Mouse (Mus musculus): ENCODE results near the gene Gstm3. TPM values are rescaled to one million over a fixed set of nuclear protein-coding genes. Genes with fewer than 3 reads are reported as not detected.
"Not testable (repeated sequence)": the region's sequence is repeated elsewhere in the genome, so short reads cannot be mapped to it uniquely, and the experiment has no call there.

Gstm3 gene
- polyA plus RNA-seq (2012; fragmentation: generic; extraction: Trizol): not detected

GRCm38 (mm10) chr3:107968724-107969395 lies at the start of gene Gstm3:
Gene Gstm3, minus strand, starts transcription at chr3:107969283.
- Histone ChIP-seq H3K4me2 (ENCODE audit: low read depth) (no peak within 1 kb of the TSS), H3K79me2 (ENCODE audit: control insufficient read depth, insufficient read depth) (no peaks in the 10 kb centered on the region), H3ac (ENCODE audit: control insufficient read depth, insufficient read length) (no peak within 1 kb of the TSS), H3K4me3 (no peak within 1 kb of the TSS), H3K36me3 (ENCODE audit: control insufficient read depth, insufficient read depth) (no peaks in the 10 kb centered on the region), H3K27me3 (ENCODE audit: control insufficient read depth, insufficient read depth, insufficient read length) (peaks cover 24% of the 10 kb centered on the region)
- TF ChIP-seq MAX (IDR thresholded peaks at IDR 0.05; ENCODE audit: low read depth) (no peak), POLR2AphosphoS2 (IDR thresholded peaks at IDR 0.05; ENCODE audit: insufficient read length, low read depth) (no peak), E2F4 (IDR thresholded peaks at IDR 0.05; ENCODE audit: insufficient read depth) (no peak), MYOD1 (IDR thresholded peaks at IDR 0.05; ENCODE audit: control insufficient read depth in 1 of 3, insufficient read length in 2 of 3, low read depth in 2 of 3) (no peak), SRF (IDR thresholded peaks at IDR 0.05; ENCODE audit: control insufficient read depth, insufficient read length, low read depth) (no peak), USF1 (IDR thresholded peaks at IDR 0.05; ENCODE audit: low read depth) (no peak), REST (IDR thresholded peaks at IDR 0.05; ENCODE audit: insufficient read depth, insufficient read length) (no peak), MYOG (IDR thresholded peaks at IDR 0.05; ENCODE audit: control insufficient read depth in 1 of 3, insufficient read depth in 1 of 3, insufficient read length in 2 of 3, low read depth in 2 of 3) (no peak), CEBPB (IDR thresholded peaks at IDR 0.05; ENCODE audit: insufficient read depth, poor library complexity, severe bottlenecking) (no peak), TCF12 (IDR thresholded peaks at IDR 0.05; ENCODE audit: insufficient read depth, poor library complexity, severe bottlenecking) (no peak), POLR2A (IDR thresholded peaks at IDR 0.05; ENCODE audit: insufficient read length, low read depth) (no peak), TCF3 (IDR thresholded peaks at IDR 0.05; ENCODE audit: insufficient read length, low read depth) (no peak)

GRCm38 (mm10) chr3:108018190-108018820 lies 49.2 kb upstream of the Gstm3 start:
- Histone ChIP-seq H3K4me2 (ENCODE audit: low read depth) (peak overlapping the region; percentile 98), H3K36me3 (ENCODE audit: control insufficient read depth, insufficient read depth) (no peaks in the 10 kb centered on the region), H3ac (ENCODE audit: control insufficient read depth, insufficient read length) (no peak overlapping the region), H3K27me3 (ENCODE audit: control insufficient read depth, insufficient read depth, insufficient read length) (peaks cover 11% of the 10 kb centered on the region), H3K79me2 (ENCODE audit: control insufficient read depth, insufficient read depth) (no peaks in the 10 kb centered on the region), H3K4me3 (peak overlapping the region; percentile 18)
- TF ChIP-seq TCF3 (IDR thresholded peaks at IDR 0.05; ENCODE audit: insufficient read length, low read depth): no peak
- peak; percentile 70 for TF ChIP-seq USF1 (IDR thresholded peaks at IDR 0.05; ENCODE audit: low read depth)
- no peak for TF ChIP-seq POLR2A (IDR thresholded peaks at IDR 0.05; ENCODE audit: insufficient read length, low read depth)
- TF ChIP-seq E2F4 (IDR thresholded peaks at IDR 0.05; ENCODE audit: insufficient read depth): no peak
- no peak for TF ChIP-seq POLR2AphosphoS2 (IDR thresholded peaks at IDR 0.05; ENCODE audit: insufficient read length, low read depth)
- no peak for TF ChIP-seq MAX (IDR thresholded peaks at IDR 0.05; ENCODE audit: low read depth)
- no peak for TF ChIP-seq CEBPB (IDR thresholded peaks at IDR 0.05; ENCODE audit: insufficient read depth, poor library complexity, severe bottlenecking)
- TF ChIP-seq TCF12 (IDR thresholded peaks at IDR 0.05; ENCODE audit: insufficient read depth, poor library complexity, severe bottlenecking): no peak
- no peak for TF ChIP-seq SRF (IDR thresholded peaks at IDR 0.05; ENCODE audit: control insufficient read depth, insufficient read length, low read depth)
- TF ChIP-seq MYOD1 (IDR thresholded peaks at IDR 0.05; ENCODE audit: control insufficient read depth in 1 of 3, insufficient read length in 2 of 3, low read depth in 2 of 3): peak in 2 of 3 experiments; percentile 13 to 49
- no peak for TF ChIP-seq MYOG (IDR thresholded peaks at IDR 0.05; ENCODE audit: control insufficient read depth in 1 of 3, insufficient read depth in 1 of 3, insufficient read length in 2 of 3, low read depth in 2 of 3)
- TF ChIP-seq REST (IDR thresholded peaks at IDR 0.05; ENCODE audit: insufficient read depth, insufficient read length): no peak

- H3K79me2 ChIP-seq (ENCODE audit: control insufficient read depth, insufficient read depth): no peaks in the 10 kb centered on the region
- no peak within 1 kb of the TSS for H3ac ChIP-seq (ENCODE audit: control insufficient read depth, insufficient read length)
- H3K27me3 ChIP-seq (ENCODE audit: control insufficient read depth, insufficient read depth, insufficient read length): peaks cover 10% of the 10 kb centered on the region
- no peaks in the 10 kb centered on the region for H3K36me3 ChIP-seq (ENCODE audit: control insufficient read depth, insufficient read depth)
- peak within 1 kb of the TSS; percentile 98 for H3K4me2 ChIP-seq (ENCODE audit: low read depth)
- TF ChIP-seq TCF12 (IDR thresholded peaks at IDR 0.05; ENCODE audit: insufficient read depth, poor library complexity, severe bottlenecking) (no peak), POLR2AphosphoS2 (IDR thresholded peaks at IDR 0.05; ENCODE audit: insufficient read length, low read depth) (peak; percentile 57), SRF (IDR thresholded peaks at IDR 0.05; ENCODE audit: control insufficient read depth, insufficient read length, low read depth) (no peak), USF1 (IDR thresholded peaks at IDR 0.05; ENCODE audit: low read depth) (no peak), REST (IDR thresholded peaks at IDR 0.05; ENCODE audit: insufficient read depth, insufficient read length) (no peak), MYOD1 (IDR thresholded peaks at IDR 0.05; ENCODE audit: control insufficient read depth in 1 of 3, insufficient read length in 2 of 3, low read depth in 2 of 3) (no peak), MAX (IDR thresholded peaks at IDR 0.05; ENCODE audit: low read depth) (no peak), POLR2A (IDR thresholded peaks at IDR 0.05; ENCODE audit: insufficient read length, low read depth) (peak; percentile 63)
- peak within 1 kb of the TSS; percentile 18 for H3K4me3 ChIP-seq
Measured at GRCm38 (mm10) chr3:108017473-108018189, 48.5 kb upstream of the Gstm3 start, which contains the start of gene Gstm1. Gene Gstm1, minus strand, starts transcription at chr3:108017973.

- not testable (repeated sequence) for H3K27me3 ChIP-seq (ENCODE audit: control insufficient read depth, insufficient read depth, insufficient read length); H3ac ChIP-seq (ENCODE audit: control insufficient read depth, insufficient read length); H3K36me3 ChIP-seq (ENCODE audit: control insufficient read depth, insufficient read depth); H3K79me2 ChIP-seq (ENCODE audit: control insufficient read depth, insufficient read depth); H3K4me3 ChIP-seq
- H3K4me2 ChIP-seq (ENCODE audit: low read depth): peak overlapping the region; percentile 98
Measured at GRCm38 (mm10) chr3:108016468-108016867, 47.4 kb upstream of the Gstm3 start.

All from myocyte (in vitro differentiated cells).